Mouse (Mus musculus) cerebellum, adult 2 months (tissue): ENCODE results near the gene Fopnl.

Experiments
- CTCF ChIP-seq: fragments of 200-500 bp; IDR thresholded peaks from 2 replicates; pipeline ENCODE4 v1.5.1; 2011; ENCODE audit warnings: low read depth, mild to moderate bottlenecking, control low read depth, low read length, moderate library complexity, borderline replicate concordance; ENCODE audit not compliant: insufficient read depth
- POLR2A ChIP-seq: fragments of 200-500 bp; IDR thresholded peaks from 2 replicates; pipeline ENCODE4 v1.6.1; 2011; ENCODE audit warnings: low read length, control low read depth, borderline replicate concordance; ENCODE audit not compliant: insufficient read depth

GRCm38 (mm10) chr16:14316884-14317876 lies at the start of gene Fopnl:
- TF ChIP-seq POLR2A (peak; percentile 77; the same call in 1 of the 2 replicates), CTCF (no peak)
